Mouse (Mus musculus) MEL (cell line): ENCODE data around the gene Chl1. TPM values are rescaled to one million over a fixed set of nuclear protein-coding genes. Genes with fewer than 3 reads are reported as not detected.

Experiments
- DNase-seq: peaks from one replicate; pipeline ENCODE4 v3.0.0; 2011; ENCODE audit warnings: low read depth, low spot score
- H3K27ac ChIP-seq: 2 replicates; pipeline ENCODE4 v1.5.1; 2012; ENCODE audit warnings: low read depth, mild to moderate bottlenecking, control low read depth, low read length, moderate library complexity; ENCODE audit not compliant: control insufficient read depth
- H3K27me3 ChIP-seq, 2 experiments: fragments of 150-350 bp in 1 of 2; sonication (generic) in 1 of 2; 2 replicates each; pipeline ENCODE4 v1.6.1; 2012; ENCODE audit warnings: low read length in 2 of 2, mild to moderate bottlenecking in 2 of 2, improper control_type of control experiment in 1 of 2, moderate library complexity in 1 of 2; ENCODE audit not compliant: insufficient read depth in 2 of 2, control insufficient read depth in 1 of 2
- H3K36me3 ChIP-seq, 2 experiments: 2 replicates each; pipeline ENCODE4 v1.6.1; 2012 to 2014; ENCODE audit warnings: low read length in 2 of 2, improper control_type of control experiment in 1 of 2, inconsistent platforms in 1 of 2, mild to moderate bottlenecking in 1 of 2; ENCODE audit not compliant: insufficient read depth in 2 of 2, control insufficient read depth in 1 of 2
- H3K4me1 ChIP-seq, 2 experiments: fragments of 150-350 bp in 1 of 2; sonication (generic) in 1 of 2; 2 replicates each; pipeline ENCODE4 v1.6.1; 2012; ENCODE audit warnings: low read length in 2 of 2, improper control_type of control experiment in 1 of 2, mild to moderate bottlenecking in 1 of 2; ENCODE audit not compliant: insufficient read depth in 2 of 2, control insufficient read depth in 1 of 2
- H3K4me3 ChIP-seq, 2 experiments: fragments of 150-350 bp in 1 of 2; sonication (generic) in 1 of 2; 2 replicates each; pipeline ENCODE4 v1.5.1; 2012; ENCODE audit warnings: low read depth in 2 of 2, low read length in 2 of 2, mild to moderate bottlenecking in 2 of 2, moderate library complexity in 2 of 2, control low read depth in 1 of 2, improper control_type of control experiment in 1 of 2; ENCODE audit not compliant: control insufficient read depth in 1 of 2, insufficient read depth in 1 of 2
- H3K79me2 ChIP-seq: 2 replicates; pipeline ENCODE4 v1.6.1; 2012; ENCODE audit warnings: mild to moderate bottlenecking, low read length, moderate library complexity; ENCODE audit not compliant: control insufficient read depth, poor library complexity, insufficient read depth
- H3K9ac ChIP-seq: 2 replicates; pipeline ENCODE4 v1.6.1; 2012; ENCODE audit warnings: low read depth, mild to moderate bottlenecking, control low read depth, low read length, moderate library complexity; ENCODE audit not compliant: control insufficient read depth, poor library complexity, severe bottlenecking
- H3K9me3 ChIP-seq: fragments of 150-350 bp; sonication (generic); replicated peaks from 2 replicates; pipeline ENCODE4 v1.6.1; 2012; ENCODE audit warnings: mild to moderate bottlenecking, low read length, improper control_type of control experiment, moderate library complexity; ENCODE audit not compliant: insufficient read depth
- BHLHE40 ChIP-seq: IDR thresholded peaks from 2 replicates; pipeline ENCODE4 v1.6.1; 2012; ENCODE audit warnings: low read depth, mild to moderate bottlenecking, inconsistent platforms, low read length, improper control_type of control experiment, borderline replicate concordance
- CHD1 ChIP-seq: IDR thresholded peaks from 2 replicates; pipeline ENCODE4 v1.6.1; 2012; ENCODE audit warnings: low read depth, mild to moderate bottlenecking, inconsistent platforms, low read length, improper control_type of control experiment
- CHD2 ChIP-seq: IDR thresholded peaks from 2 replicates; pipeline ENCODE4 v1.6.1; 2011; ENCODE audit warnings: low read length, improper control_type of control experiment
- EP300 ChIP-seq, 2 experiments: IDR thresholded peaks; 2 replicates each; pipeline ENCODE4 v1.6.1; 2011; ENCODE audit warnings: improper control_type of control experiment in 2 of 2, low read length in 2 of 2, low read depth in 1 of 2, mild to moderate bottlenecking in 1 of 2
- ETS1 ChIP-seq: IDR thresholded peaks from 2 replicates; pipeline ENCODE4 v1.6.1; 2012; ENCODE audit warnings: low read depth, mild to moderate bottlenecking, inconsistent platforms, low read length, improper control_type of control experiment, moderate library complexity
- JUND ChIP-seq: IDR thresholded peaks from 2 replicates; pipeline ENCODE4 v1.6.1; 2011; ENCODE audit warnings: low read depth, mild to moderate bottlenecking, improper control_type of control experiment, low read length
- MAFK ChIP-seq: IDR thresholded peaks from 2 replicates; pipeline ENCODE4 v1.6.1; 2011; ENCODE audit warnings: low read depth, mild to moderate bottlenecking, low read length, improper control_type of control experiment, borderline replicate concordance
- MAX ChIP-seq: IDR thresholded peaks from 2 replicates; pipeline ENCODE4 v1.6.1; 2011; ENCODE audit warnings: low read length, improper control_type of control experiment
- MAZ ChIP-seq: IDR thresholded peaks from 2 replicates; pipeline ENCODE4 v1.6.1; 2012; ENCODE audit warnings: low read depth, mild to moderate bottlenecking, inconsistent platforms, low read length, improper control_type of control experiment
- MYC ChIP-seq: IDR thresholded peaks from 2 replicates; pipeline ENCODE4 v1.6.1; 2011; ENCODE audit warnings: low read depth, mild to moderate bottlenecking, low read length, improper control_type of control experiment, moderate library complexity
- NELFE ChIP-seq: IDR thresholded peaks from 2 replicates; pipeline ENCODE4 v1.6.1; 2011; ENCODE audit warnings: low read depth, low read length, improper control_type of control experiment
- RAD21 ChIP-seq: IDR thresholded peaks from 2 replicates; pipeline ENCODE4 v1.6.1; 2011; ENCODE audit warnings: mild to moderate bottlenecking, low read depth, low read length, improper control_type of control experiment
- RCOR1 ChIP-seq: IDR thresholded peaks from 2 replicates; pipeline ENCODE4 v1.6.1; 2012; ENCODE audit warnings: low read depth, mild to moderate bottlenecking, inconsistent platforms, low read length, improper control_type of control experiment
- TAL1 ChIP-seq: IDR thresholded peaks from 2 replicates; pipeline ENCODE4 v1.6.1; 2012; ENCODE audit warnings: mild to moderate bottlenecking, inconsistent platforms, low read length, moderate library complexity, mixed read lengths
- TBP ChIP-seq: IDR thresholded peaks from 2 replicates; pipeline ENCODE4 v1.8.0; 2011; ENCODE audit warnings: low read depth, low read length, improper control_type of control experiment
- USF2 ChIP-seq, 2 experiments: IDR thresholded peaks; 2 replicates each; pipeline ENCODE4 v1.6.1; 2011 to 2012; ENCODE audit warnings: improper control_type of control experiment in 2 of 2, low read length in 2 of 2, borderline replicate concordance in 1 of 2, inconsistent platforms in 1 of 2, low read depth in 1 of 2, mild to moderate bottlenecking in 1 of 2; ENCODE audit not compliant: insufficient read depth in 1 of 2
- ZC3H11A ChIP-seq: IDR thresholded peaks from 2 replicates; pipeline ENCODE4 v1.6.1; 2012; ENCODE audit warnings: low read depth, mild to moderate bottlenecking, inconsistent platforms, low read length, improper control_type of control experiment
- ZMIZ1 ChIP-seq: IDR thresholded peaks from 2 replicates; pipeline ENCODE4 v1.6.1; 2012; ENCODE audit warnings: low read depth, mild to moderate bottlenecking, inconsistent platforms, low read length, improper control_type of control experiment, moderate library complexity
- ZNF384 ChIP-seq: IDR thresholded peaks from 2 replicates; pipeline ENCODE4 v1.6.1; 2012; ENCODE audit warnings: low read depth, mild to moderate bottlenecking, inconsistent platforms, low read length, improper control_type of control experiment
- polyA plus RNA-seq, 2 experiments: library from polyadenylated mRNA; stranded (reverse) in 1 of 2; unstranded in 1 of 2; fragments of >175 nt in 1 of 2; fragments of >200 nt in 1 of 2; gene quantifications; 2 replicates each; pipeline versions ENCODE4 v1.2.1 to v1.2.4; 2012; ENCODE audit warnings: low replicate concordance in 2 of 2, low read depth in 1 of 2; ENCODE audit not compliant: insufficient read length in 2 of 2, insufficient read depth in 1 of 2, missing spikeins in 1 of 2
- total RNA-seq: library from RNA; depleted of rRNA; stranded (reverse); fragments of 300-350 nt; gene quantifications from 2 replicates; pipeline ENCODE4 v1.2.3, GENCODE M21; 2012

Gene Chl1
- total and polyA plus RNA-seq, 3 experiments, result not detected

- Histone ChIP-seq H3K27ac (no peak overlapping the region), H3K9me3 (no peaks in the 10 kb centered on the region), H3K79me2 (no peaks in the 10 kb centered on the region), H3K4me1 (no peaks in the 10 kb centered on the region), H3K36me3 (no peaks in the 10 kb centered on the region), H3K9ac (no peak overlapping the region), H3K4me3 (no peak overlapping the region), H3K27me3 (no peaks in the 10 kb centered on the region)
- TF ChIP-seq USF2 (IDR thresholded peaks at IDR 0.05; ENCODE audit: borderline replicate concordance in 1 of 2, insufficient read depth in 1 of 2, low read depth in 1 of 2, low read length in 2 of 2) (no peak), ZNF384 (no peak), CHD1 (no peak), MAFK (no peak), ZMIZ1 (no peak), ZC3H11A (no peak), RAD21 (no peak), CHD2 (no peak), RCOR1 (no peak), JUND (no peak), EP300 (IDR thresholded peaks at IDR 0.05; ENCODE audit: low read depth in 1 of 2, low read length in 2 of 2) (no peak), MAZ (no peak)
- DNase-seq, result no peak
Observed at GRCm38 (mm10) chr6:103584224-103584623, 73.8 kb downstream of the Chl1 start.

DNA sequence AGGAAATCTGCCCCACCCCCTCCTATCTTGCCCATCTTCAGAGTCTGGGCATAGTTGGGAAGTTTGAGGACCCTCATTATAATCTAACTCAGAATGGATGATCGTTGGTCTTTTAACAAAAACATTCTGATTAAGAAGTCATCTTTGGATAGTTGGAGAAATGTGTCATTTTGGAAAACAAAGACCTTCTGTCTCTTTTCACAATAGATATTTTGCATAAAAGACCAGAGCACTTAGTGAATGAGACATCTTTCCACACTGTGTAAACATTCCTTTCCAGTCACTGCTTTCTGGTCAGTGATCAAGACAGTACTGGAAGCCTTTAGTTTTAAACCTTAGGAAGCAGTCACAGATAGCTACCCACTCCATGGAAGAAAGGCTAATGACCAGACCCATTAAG is 75.3 kb downstream of the Chl1 start:
- DNase-seq, result no peak
- Histone ChIP-seq H3K9ac (no peak overlapping the region), H3K4me1 (no peaks in the 10 kb centered on the region), H3K4me3 (no peak overlapping the region), H3K9me3 (no peaks in the 10 kb centered on the region), H3K27ac (no peak overlapping the region), H3K79me2 (no peaks in the 10 kb centered on the region), H3K36me3 (no peaks in the 10 kb centered on the region), H3K27me3 (no peaks in the 10 kb centered on the region)
- TF ChIP-seq MAX (no peak), EP300 (IDR thresholded peaks at IDR 0.05; ENCODE audit: low read depth in 1 of 2, low read length in 2 of 2) (no peak), NELFE (no peak), ETS1 (no peak), TBP (no peak), MYC (no peak), ZMIZ1 (no peak), TAL1 (no peak), MAFK (no peak), BHLHE40 (no peak)
